Mouse (Mus musculus): ENCODE measurements around the gene Rlim.

- TF ChIP-seq CTCF (IDR thresholded peaks at IDR 0.05; ENCODE audit: low read depth, low read length) (no peak), POLR2A (IDR thresholded peaks at IDR 0.05; ENCODE audit: borderline replicate concordance, low read depth, low read length) (no peak)
Observed at GRCm38 (mm10) chrX:103980590-103981168, 405 bp downstream of the Rlim start.
